Mouse (Mus musculus) cerebellum, adult 2 months (tissue): ENCODE measurements around the gene Prex1. TPM values are rescaled to one million over a fixed set of nuclear protein-coding genes. Genes with fewer than 3 reads are reported as not detected.

ENCODE experiments used
- DNase-seq, 2 experiments: peaks; one replicate each; pipeline ENCODE4 v3.0.0; 2021
- H3K27ac ChIP-seq: fragments of 200-500 bp; 2 replicates; pipeline ENCODE4 v1.5.1; 2012; ENCODE audit warnings: low read length, control low read depth, inconsistent platforms; ENCODE audit not compliant: insufficient read depth
- H3K27me3 ChIP-seq: fragments of 200-500 bp; 2 replicates; pipeline ENCODE4 v1.6.1; 2012; ENCODE audit warnings: inconsistent platforms, mild to moderate bottlenecking, low read length, moderate library complexity; ENCODE audit not compliant: control insufficient read depth, insufficient read depth
- H3K4me1 ChIP-seq: fragments of 200-500 bp; 2 replicates; pipeline ENCODE4 v1.6.1; 2011; ENCODE audit warnings: low read length; ENCODE audit not compliant: control insufficient read depth, insufficient read depth
- H3K4me3 ChIP-seq: fragments of 200-500 bp; replicated peaks from 2 replicates; pipeline ENCODE3; 2011; ENCODE audit warnings: mild to moderate bottlenecking, low read depth, low read length, control low read depth; ENCODE audit not compliant: insufficient read depth
- CTCF ChIP-seq: fragments of 200-500 bp; IDR thresholded peaks from 2 replicates; pipeline ENCODE4 v1.5.1; 2011; ENCODE audit warnings: low read depth, mild to moderate bottlenecking, control low read depth, low read length, moderate library complexity, borderline replicate concordance; ENCODE audit not compliant: insufficient read depth
- POLR2A ChIP-seq: fragments of 200-500 bp; IDR thresholded peaks from 2 replicates; pipeline ENCODE4 v1.6.1; 2011; ENCODE audit warnings: low read length, control low read depth, borderline replicate concordance; ENCODE audit not compliant: insufficient read depth
- WGBS: fragments of 180-500 bp; shearing (Covaris S2); methylation state at CpG from one replicate; pipeline ENCODE4 v1.1.7; 2018; 5-methylcytosine and 5-hydroxymethylcytosine counted together
- polyA plus RNA-seq: library from polyadenylated mRNA; depleted of rRNA; stranded (reverse); fragments of >200 nt; gene quantifications from 2 replicates; pipeline ENCODE4 v1.2.3, GENCODE M21; 2012

Prex1 gene
- polyA plus RNA-seq, 1 experiment: 70.1 TPM

DNA sequence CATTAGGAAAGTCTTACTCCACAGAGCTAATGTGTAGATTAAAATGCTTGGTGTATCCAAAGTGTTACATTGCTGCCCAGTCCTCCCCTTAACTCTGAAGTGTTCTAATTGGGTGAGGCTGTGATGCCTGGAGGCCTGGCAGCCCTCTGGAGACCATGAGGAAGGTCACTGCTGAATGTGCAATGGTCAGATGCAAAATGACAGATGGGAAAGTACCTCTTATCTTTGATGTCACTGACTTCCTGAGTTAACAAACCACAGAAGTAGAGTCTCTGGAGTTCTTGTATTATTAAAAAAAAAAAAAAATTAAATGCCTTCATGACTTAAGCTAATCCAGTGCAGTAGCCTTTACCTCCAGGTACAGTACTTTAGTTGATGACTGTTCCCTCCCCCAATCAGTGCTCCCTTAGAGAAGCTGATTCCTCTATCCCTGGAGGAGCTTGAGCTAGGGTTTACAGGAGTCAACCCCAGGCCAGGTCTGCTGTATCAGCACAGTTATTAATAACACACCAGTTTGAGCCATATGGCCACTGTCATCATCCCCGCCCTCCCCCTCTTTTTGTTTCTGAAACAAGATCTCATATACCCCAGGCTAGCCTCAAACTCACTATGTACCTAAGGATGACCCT lies 5.8 kb upstream of the Prex1 start:
- DNase-seq: no peak
- H3K4me3 ChIP-seq: no peak overlapping the region
- no peaks in the 10 kb centered on the region for H3K4me1 ChIP-seq
- TF ChIP-seq CTCF: no peak
- no peak for TF ChIP-seq POLR2A
- WGBS: 83% methylated on average over 1 of the region's 1 CpGs
- H3K27me3 ChIP-seq: no peaks in the 10 kb centered on the region
- H3K27ac ChIP-seq: no peak overlapping the region

DNA sequence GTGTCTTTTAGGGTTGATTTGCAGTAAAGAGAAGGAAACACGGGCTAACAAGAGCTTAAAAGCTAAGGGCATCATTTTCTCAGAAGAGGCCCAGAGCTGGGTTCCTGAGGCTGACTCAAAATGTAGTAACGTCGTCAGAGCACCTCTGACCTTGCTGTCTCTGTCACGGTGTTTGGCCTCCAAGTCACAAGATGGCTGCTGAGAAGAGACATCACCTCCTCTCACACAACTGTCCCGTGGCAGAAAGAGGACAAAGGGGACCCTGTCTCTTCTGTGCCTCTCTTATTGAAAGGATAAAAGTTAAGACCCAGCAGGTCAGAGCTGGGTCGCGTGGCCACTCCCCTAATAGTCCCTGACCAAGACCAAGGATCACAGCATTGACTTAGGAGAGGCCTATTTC lies 2.4 kb upstream of the Prex1 start:
- H3K27me3 ChIP-seq: no peaks in the 10 kb centered on the region

DNA sequence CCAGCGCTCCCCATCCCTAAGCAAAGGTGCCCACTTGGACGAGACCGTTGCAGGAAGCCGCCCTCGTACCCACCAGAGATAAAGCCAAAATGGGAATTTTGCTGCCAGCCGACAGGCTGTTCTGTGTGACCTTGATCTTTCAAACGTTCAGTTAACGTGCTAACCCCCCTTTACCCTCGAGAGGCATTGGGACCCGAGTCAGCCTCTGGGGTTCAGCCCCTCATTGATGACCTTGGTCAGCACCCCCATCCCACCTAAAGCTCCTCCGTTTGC lies 731 bp upstream of the Prex1 start:
- Histone ChIP-seq H3K4me1 (0 out of 2 replicates have a peak, but pooled peaks cover 3% of the 10 kb centered on the region), H3K27me3 (no peaks in the 10 kb centered on the region), H3K27ac (no peak overlapping the region), H3K4me3 (peak overlapping the region; percentile 60)
- TF ChIP-seq CTCF (no peak), POLR2A (no peak)
- DNase-seq: no peak
- WGBS: 12% methylated on average over 11 of the region's 11 CpGs

More for the DNA sequence above, 2.4 kb upstream of the Prex1 start:
- DNase-seq: no peak
- Histone ChIP-seq H3K27ac (no peak overlapping the region), H3K4me3 (no peak overlapping the region), H3K4me1 (0 out of 2 replicates have a peak, but pooled peaks cover 3% of the 10 kb centered on the region)
- WGBS: 84% methylated on average over 7 of the region's 7 CpGs
- TF ChIP-seq CTCF: no peak
- TF ChIP-seq POLR2A: no peak

DNA sequence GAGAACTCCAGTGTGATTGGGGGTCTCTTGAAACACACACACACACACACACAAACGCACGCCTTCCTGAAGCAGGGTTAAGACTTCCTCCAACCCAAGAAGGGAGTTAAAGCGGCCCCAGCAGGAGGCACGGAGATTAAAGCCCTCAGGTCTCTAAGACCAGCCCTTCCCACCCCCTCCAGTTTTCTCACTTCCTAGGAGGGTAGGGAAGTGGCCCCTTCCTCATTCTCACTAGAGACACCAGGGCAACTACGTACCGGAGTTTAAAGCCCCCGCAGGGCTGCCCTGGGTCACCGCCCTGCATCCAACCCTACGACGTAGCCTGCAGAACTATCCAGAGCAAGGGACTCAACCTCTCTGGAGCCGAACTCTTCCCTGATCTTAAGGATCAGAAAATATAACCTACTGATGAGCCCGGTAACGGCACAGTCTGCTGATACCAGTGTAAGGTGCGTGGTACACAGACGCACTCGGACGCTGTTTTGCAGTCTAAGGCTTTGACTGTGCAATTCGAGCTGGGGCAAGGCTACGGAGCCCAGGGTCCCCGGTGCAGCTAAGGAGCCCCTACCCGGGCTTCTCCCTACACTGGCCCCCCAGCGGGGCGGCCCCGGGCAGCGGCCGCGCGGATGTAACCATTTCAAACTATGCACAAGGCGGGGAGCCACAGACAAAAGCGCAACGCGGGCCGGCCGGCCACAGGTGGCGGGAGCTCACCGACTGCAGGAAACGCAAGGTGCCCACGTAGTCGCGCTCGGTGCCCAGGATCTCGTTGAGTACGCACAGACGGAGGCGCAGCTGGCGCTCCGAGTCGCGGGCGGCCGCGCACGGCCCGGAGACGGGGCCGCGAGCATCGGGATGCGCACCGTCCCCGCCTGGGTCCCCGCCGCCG lies 587 bp downstream of the Prex1 start:
- peak overlapping the region; percentile 60 for H3K4me3 ChIP-seq
- H3K27me3 ChIP-seq: no peaks in the 10 kb centered on the region
- 0 out of 2 replicates have a peak, but pooled peaks cover 3% of the 10 kb centered on the region for H3K4me1 ChIP-seq
- DNase-seq: no peak
- 3% methylated on average over 64 of the region's 64 CpGs for WGBS
- no peak for TF ChIP-seq CTCF
- no peak for TF ChIP-seq POLR2A
- no peak overlapping the region for H3K27ac ChIP-seq

DNA sequence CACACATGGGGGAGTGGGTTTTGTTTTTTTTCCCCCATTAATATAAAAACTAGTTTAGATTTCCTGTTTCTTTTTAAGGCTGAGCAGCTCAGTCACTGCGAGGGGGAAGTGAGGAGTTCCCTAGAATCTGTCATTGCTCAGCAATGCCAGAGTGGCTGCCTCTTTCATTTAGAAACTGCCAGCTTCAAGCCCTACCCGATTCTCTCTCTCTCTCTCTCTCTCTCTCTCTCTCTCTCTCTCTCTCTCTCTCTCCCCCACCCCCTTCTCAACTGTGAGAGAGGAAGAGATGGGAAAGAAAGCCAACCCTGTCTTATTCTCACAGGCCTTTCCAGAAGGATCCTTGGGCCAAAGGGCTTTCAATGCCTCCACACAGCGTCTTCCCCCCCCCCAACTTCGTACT lies 1.3 kb downstream of the Prex1 start:
- TF ChIP-seq CTCF: no peak
- TF ChIP-seq POLR2A: no peak
- 0 out of 2 replicates have a peak, but pooled peaks cover 3% of the 10 kb centered on the region for H3K4me1 ChIP-seq
- 17% methylated on average over 4 of the region's 4 CpGs for WGBS
- no peaks in the 10 kb centered on the region for H3K27me3 ChIP-seq
- H3K4me3 ChIP-seq: peak overlapping the region; percentile 6
- no peak for DNase-seq
- no peak overlapping the region for H3K27ac ChIP-seq

DNA sequence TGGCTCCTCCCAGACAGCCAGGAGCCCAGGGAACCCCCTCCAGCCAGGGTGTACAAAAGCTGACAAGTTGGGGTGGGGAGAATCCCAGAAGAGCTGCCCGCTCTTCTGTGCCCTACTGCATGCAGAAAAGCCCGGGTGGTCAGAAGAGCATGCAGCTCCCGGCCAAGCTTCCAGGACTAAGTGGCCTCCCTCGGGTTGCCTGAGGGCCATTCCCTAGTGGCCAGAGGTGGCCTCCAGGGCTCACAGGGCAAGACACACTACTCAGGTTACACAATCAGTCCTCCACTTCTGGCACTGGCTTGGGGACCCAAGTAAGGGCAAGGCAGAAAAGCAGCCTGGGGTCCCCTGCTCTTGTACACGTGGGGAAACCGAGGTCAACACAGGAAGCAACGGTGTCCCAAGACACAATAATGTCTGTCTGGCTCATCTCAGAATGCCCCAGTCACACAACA lies 1.9 kb downstream of the Prex1 start:
- WGBS: 55% methylated on average over 7 of the region's 7 CpGs
- H3K27ac ChIP-seq: no peak overlapping the region

DNA sequence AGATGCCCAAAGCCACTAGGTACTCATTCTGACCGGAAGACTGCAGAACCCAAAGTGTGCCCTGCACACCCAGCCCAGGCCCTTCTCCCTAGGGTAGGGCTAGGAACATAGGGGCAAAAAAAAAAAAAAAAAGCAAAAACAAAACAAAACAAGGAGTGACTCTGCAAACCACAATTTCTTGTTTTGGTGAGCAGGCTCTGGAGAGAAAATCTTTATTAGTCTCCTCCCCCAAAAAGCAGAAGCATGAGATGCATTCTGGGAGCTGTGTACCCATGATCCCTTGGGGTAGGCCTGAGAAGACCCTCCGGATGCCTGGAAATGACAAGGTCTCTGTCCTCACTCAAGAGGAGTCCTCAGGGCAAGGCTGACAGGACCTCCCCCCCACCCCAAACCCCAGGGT lies 3.7 kb downstream of the Prex1 start:
- H3K4me1 ChIP-seq: 0 out of 2 replicates have a peak, but pooled peaks cover 3% of the 10 kb centered on the region
- no peaks in the 10 kb centered on the region for H3K27me3 ChIP-seq
- no peak for DNase-seq
- H3K27ac ChIP-seq: no peak overlapping the region
- TF ChIP-seq POLR2A (no peak), CTCF (no peak)
- H3K4me3 ChIP-seq: no peak overlapping the region
- WGBS: 79% methylated on average over 2 of the region's 2 CpGs

More for the DNA sequence above, 1.9 kb downstream of the Prex1 start:
- Histone ChIP-seq H3K4me1 (0 out of 2 replicates have a peak, but pooled peaks cover 3% of the 10 kb centered on the region), H3K4me3 (no peak overlapping the region), H3K27me3 (no peaks in the 10 kb centered on the region)
- TF ChIP-seq CTCF (no peak), POLR2A (no peak)
- peak in 1 of 2 experiments; percentile 24 for DNase-seq

DNA sequence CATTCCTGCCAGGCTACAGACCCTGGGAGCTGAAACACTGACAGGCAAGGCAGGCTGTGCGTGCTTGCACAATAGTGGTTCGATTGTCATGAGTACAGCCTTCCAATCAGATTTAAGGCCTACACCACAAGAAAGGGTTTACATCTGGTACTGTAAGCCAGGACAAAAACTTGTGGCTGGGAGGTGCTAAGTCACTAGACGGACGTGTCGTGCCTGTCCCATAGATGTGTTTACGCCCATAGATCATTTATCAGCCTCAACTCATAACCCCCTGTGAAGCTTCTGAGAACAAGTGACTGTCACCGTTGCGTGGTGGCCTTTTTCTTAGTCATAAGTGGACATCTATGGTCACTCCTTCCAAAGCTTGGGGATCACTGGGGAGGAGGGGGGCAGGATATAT lies 5.3 kb downstream of the Prex1 start:
- DNase-seq: no peak
- TF ChIP-seq POLR2A (no peak), CTCF (no peak)
- WGBS: 79% methylated on average over 8 of the region's 8 CpGs
- Histone ChIP-seq H3K27ac (no peak overlapping the region), H3K4me3 (no peak overlapping the region), H3K27me3 (no peaks in the 10 kb centered on the region), H3K4me1 (no peaks in the 10 kb centered on the region)
